Mouse (Mus musculus) bone marrow macrophage, adult 2 months (primary cell): ENCODE measurements at regions not wholly inside any gene's neighbourhood (a gene's known extent, or its start where the extent isn't known, plus 50 kb on each side); places are given as distances from the start of the nearest gene placed in this dataset.
"Not testable (repeated sequence)": the region's sequence is repeated elsewhere in the genome, so short reads cannot be mapped to it uniquely, and the experiment has no call there.

Source experiments
- CTCF ChIP-seq: IDR thresholded peaks from 2 replicates; pipeline ENCODE4 v1.5.1; 2012; ENCODE audit warnings: low read depth, mild to moderate bottlenecking, low read length, moderate library complexity
- POLR2A ChIP-seq: IDR thresholded peaks from 2 replicates; pipeline ENCODE4 v1.6.1; 2012; ENCODE audit warnings: mild to moderate bottlenecking, low read depth, low read length, borderline replicate concordance

GRCm38 (mm10) chr8:71815813-71816212 lies 66.0 kb upstream of the Zfp709 start:
- TF ChIP-seq CTCF, POLR2A: not testable (repeated sequence)
